Mouse (Mus musculus) stomach, postnatal 0 days (tissue): ENCODE measurements around the gene Zxdc.
A peak's percentile ranks its signal among the peaks of the same experiment; 100 is the strongest.

ENCODE experiments used
- CTCF ChIP-seq: IDR thresholded peaks from 2 replicates; pipeline ENCODE4 v1.5.1; 2016; ENCODE audit warnings: antibody characterized with exemption, low read depth, mild to moderate bottlenecking, moderate library complexity
- EP300 ChIP-seq: optimal IDR thresholded peaks from 2 replicates; pipeline ENCODE3; 2016; ENCODE audit warnings: antibody characterized with exemption

DNA sequence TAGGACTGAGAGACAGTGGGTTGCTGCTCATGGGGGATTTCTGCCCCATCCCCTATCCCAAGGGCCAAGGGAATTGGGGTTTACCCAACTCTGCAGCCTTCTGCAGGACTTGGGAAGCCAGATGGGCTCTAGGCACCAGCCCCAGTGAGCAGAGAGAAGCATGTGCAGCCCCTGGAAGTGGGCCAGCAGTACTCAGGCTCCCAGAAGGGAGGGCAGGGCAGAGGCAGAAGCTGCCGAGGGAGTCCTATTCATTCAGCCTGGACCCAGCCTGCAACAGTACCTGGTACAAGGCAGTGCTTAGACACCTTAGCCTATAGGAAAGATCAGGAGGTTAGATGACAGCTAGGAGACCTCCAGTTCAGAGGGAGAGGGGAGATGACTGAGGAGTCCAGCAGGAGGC is 39.3 kb upstream of the Zxdc start:
- TF ChIP-seq CTCF: peak; percentile 47; the same call in 1 of the 2 replicates
- TF ChIP-seq EP300: no peak
